Mouse (Mus musculus) CH12.LX (cell line): ENCODE measurements around the gene Eya2.

ENCODE experiments used
- JUN ChIP-seq: IDR thresholded peaks from 2 replicates; pipeline ENCODE4 v1.6.1; 2011; ENCODE audit warnings: low read depth, mild to moderate bottlenecking, low read length, improper control_type of control experiment, moderate library complexity; ENCODE audit not compliant: insufficient read depth
- POLR2A ChIP-seq: IDR thresholded peaks from 2 replicates; pipeline ENCODE4 v1.6.1; 2011; ENCODE audit warnings: low read depth, mild to moderate bottlenecking, improper control_type of control experiment, low read length
- POLR2AphosphoS2 ChIP-seq: IDR thresholded peaks from 2 replicates; pipeline ENCODE4 v1.6.1; 2011; ENCODE audit warnings: low read depth, low read length, improper control_type of control experiment

DNA sequence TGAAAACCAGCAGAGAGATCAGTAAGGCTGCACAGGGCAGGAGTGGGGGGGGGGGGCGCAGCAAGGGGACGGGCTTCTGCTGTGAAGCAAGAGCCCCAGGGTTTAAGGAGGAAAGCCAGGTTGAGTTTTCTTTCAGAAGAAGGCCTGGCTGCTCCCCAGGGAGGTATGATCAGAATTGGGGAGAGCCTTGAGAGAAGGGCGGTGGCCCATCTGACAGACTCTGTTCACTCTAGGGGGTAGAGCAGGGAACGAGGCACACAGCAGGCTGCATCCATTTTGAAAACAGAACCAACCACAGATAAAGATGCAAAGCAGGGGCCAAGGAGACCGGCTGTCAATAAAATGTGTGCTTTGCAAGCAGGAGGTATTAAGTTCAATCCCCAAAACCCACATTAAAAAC is 145.5 kb downstream of the Eya2 start:
- TF ChIP-seq JUN (no peak), POLR2A (no peak), POLR2AphosphoS2 (no peak)
